Mouse (Mus musculus) spleen, postnatal 4 days (tissue): ENCODE results near the gene Akt1.
A peak's percentile ranks its signal among the peaks of the same experiment; 100 is the strongest.

ENCODE experiments used
- DNase-seq, 2 experiments: peaks; one replicate each; pipeline ENCODE4 v3.0.0; 2022; ENCODE audit warnings: low spot score in 2 of 2

Gene Akt1

DNA sequence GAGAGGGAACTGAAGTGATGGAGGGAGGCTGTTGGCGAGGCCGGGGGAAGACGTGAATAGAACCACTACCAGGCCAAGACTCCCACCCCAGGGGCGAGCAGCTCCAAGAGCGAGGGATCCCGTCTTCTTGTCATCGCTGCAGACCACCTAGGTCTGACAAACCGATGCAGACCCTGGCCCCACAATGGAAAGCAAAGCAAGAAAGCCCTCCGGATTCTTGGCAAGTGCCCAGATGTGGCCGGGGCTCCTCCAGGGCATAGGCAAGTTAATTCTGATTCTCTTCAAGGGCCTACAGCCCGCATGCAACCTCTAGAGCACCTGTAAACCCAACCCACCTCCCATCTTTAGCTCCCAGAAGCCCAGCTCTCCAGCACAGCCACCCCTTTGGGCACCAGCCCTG lies 11.4 kb downstream of the Akt1 start:
- DNase-seq = no peak

DNA sequence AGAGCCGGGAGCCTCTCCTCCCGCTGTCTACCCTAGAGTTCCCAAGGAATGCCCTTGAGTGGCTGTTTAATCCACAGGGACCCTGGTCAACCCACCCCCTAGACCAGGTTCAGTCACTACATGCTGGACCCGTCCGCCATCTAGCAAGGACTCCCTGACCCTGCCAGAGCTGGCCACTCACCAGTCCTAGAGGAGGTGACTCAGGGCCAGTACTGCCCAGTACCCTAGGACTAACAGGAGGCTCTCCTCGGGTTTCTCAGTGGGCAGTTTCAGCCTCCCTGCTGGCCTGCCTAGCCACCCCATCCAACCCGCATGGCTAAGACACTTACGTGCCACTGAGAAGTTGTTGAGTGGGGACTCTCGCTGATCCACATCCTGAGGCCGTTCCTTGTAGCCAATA lies 12.8 kb downstream of the Akt1 start:
- no peak for DNase-seq

DNA sequence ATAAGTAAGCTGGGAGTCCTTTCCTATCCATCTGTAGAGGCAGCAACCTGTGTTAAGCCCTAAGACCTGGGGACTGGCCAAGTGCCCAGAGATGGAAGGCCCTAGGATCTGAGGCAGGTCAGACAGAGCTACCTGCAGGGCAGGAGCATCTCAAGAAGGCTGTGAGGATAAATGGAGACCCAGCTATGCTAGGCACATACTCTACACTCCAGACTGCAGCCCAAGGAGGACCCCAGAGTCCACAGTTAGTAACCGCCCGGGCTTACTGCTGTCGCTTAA lies 13.4 kb downstream of the Akt1 start:
- no peak for DNase-seq

DNA sequence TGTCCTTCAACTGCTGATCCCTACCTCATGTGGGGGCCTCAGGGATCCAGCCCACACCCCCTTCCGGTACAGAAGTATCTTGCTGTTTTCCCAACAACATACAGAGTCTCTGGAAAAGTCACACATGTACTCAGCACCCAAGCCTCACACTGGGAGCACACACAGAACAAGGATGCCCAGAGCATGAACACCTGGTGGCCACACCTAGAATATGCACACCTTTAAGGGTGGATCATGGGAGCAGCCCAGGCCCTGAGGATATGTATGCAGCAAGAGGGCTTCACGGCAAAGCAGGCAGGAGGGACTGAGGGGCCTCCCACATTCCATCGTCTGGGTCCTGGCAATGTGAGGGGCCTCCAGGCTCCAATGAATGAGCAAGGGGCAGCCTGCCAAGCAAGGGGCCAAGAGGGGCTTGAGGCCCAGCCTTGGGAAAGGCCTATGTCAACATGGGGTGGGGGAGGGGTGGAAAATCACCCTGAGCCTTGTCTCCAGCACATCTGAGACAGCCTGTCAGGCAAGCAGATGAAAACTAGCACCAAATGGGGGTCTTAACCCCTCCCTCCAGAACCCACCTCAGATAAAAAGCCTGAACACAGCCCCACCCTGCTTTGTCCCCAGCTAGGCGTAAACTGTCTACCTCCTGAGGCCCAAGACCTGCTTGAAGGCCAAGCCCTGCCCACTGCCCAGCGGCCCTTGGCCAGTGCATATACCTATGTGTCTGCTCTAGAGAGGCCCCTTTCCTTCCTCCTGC lies 13.9 kb downstream of the Akt1 start:
- DNase-seq = no peak

DNA sequence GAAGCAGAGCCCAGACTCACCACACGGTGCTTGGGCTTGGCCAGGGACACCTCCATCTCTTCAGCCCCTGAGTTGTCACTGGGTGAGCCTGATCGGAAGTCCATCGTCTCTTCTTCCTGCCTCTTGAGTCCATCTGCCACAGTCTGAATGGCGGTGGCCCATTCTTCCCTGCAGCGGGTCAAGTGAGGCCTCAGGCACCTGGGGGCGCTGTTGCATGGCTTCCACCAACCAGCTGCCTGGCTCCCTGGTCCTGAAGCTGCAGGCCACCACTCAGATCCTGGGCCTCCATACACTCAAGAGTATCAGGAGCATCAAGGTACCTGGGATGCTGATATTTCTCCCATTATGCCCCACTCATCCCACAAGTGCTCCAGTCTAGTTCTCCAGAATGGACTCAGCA lies 15.6 kb downstream of the Akt1 start:
- DNase-seq = peak; percentile 74 to 93

DNA sequence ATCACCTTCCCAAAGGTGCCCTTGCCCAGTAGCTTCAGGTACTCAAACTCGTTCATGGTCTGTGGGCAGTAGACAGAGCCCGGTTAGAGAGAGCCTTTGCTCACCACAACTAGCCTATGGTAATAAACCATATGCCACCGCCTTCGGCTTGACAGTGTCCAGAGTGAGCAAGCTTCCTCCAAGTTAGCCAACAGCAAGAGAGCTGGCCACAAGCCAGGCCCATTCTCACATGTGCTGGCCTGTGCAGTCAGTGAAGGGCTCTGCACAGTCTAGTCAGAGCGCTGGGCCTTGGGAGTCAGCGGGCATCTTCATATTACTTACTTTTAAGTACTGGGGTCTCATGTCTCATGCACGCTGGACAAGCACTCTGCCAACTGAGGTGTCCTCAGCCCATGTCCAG lies 16.1 kb downstream of the Akt1 start:
- DNase-seq = no peak

DNA sequence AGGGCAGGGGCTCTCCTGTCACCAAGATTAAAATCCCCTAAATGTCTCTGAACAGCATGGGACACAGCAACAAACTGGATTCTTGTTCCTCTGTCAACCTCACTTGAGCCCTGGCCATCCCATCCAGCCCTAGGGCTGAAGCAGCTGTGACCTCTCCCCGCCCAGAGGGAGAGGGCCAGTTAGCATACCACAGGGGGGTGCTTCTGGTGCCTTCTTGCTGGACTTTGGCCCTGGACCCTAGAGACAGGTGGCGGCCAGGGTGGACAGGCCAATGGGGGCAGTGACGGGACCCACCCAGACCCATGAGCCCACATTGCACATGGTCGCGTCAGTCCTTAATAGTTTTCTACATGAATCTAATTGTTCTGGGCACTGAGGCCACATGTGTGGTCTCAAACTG lies 20.6 kb downstream of the Akt1 start:
- no peak for DNase-seq

DNA sequence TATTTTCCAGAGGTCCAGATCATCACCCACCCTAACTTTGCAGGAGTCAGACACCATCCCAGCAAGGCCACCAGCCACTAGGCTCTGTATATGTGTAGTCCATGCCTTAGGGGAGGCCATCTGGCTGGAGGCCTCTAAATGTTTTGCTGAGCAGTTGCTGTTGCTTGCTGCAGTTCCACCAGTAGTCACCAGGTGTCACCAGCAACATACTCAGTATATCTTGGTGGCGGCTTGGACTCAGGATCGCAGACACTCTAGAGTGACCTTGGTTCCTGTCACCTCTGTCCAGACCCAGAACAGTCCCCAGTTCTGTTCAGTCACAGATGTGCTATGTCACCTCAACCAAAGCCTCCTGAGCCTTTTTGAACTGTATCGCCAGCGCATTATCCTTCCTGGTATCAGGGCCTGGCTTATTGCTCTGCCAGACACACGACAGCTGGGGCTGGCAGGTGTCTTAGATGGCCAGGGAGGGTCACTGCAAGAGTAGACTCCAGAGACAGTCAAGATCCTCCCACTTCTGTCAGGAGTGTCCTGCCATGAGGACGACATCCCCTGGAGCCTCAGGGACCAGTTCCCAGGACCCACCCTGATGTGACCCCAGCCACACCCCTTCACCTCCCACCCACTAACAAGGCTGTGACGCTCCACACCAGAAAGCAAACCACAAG lies 21.4 kb downstream of the Akt1 start:
- DNase-seq = peak; percentile 81 to 91

DNA sequence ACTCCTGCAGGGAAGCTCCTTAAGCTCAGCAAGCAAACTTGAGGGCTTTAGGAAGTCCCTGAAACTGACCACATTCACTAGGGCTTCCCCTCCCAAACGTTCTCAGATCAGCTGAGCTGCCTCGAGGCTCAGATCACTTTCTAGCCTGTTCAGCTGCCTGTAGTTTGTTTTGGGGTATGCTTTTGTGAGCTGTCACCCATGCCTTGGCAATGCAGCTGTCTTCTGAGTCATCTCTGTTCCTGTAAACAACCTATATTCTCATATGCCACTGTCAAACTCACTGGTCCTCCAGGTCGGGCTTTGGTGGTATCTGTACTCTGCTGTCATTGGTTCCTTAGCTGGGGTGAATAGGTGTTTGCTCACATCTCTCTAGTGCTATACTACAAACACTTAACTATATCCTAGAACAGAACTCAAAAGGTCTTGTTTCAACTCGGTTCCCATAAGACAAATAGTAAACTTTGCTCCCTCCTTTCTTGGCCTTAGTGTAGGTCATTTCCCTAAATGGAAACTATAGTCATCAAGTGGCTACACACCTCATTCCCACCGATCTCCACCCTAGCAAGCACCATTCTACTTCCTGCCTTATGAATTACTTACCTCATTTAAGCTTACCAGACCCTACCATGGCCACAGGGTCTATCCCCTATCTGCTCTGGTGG lies 22.8 kb downstream of the Akt1 start:
- DNase-seq = no peak

DNA sequence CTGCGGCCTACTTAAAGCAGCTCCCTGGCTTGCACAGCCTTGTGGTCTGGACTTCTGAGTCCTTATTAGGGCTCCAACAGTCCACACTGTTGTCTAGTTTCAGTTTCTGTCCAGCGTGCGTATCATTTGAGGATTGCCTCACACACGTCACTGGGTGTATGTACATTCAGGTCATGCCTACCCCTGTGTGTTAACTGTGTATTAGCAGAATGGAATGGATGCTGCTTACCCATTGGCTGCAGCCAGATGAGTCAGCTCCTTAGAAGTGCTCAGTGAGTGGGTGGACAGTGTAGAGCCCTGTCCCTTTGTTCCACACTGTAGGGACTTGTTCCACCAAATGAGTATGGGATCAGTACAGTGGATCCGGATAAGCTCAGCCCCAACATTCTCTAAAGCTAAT lies 26.6 kb downstream of the Akt1 start:
- DNase-seq = no peak

DNA sequence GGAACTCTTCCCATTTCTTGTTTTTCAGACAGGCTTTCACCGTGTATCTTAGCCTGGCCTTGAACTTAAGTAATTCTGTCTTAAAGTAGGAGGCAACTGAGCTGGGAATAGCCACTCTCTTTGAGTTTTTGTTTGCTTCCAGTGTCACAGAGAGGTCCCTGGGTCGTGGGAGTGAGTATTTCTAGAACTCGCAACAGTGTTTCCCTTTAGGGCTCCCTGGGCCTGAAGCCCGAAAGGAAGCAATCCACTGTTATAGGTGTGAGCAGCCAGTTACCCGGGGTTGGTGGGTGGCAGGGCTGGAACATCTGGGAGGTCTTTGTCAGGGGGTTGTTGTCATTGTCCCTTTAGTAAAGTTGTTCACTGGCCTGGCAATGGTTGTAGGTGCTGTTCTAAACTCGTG lies 28.5 kb downstream of the Akt1 start:
- DNase-seq = no peak

DNA sequence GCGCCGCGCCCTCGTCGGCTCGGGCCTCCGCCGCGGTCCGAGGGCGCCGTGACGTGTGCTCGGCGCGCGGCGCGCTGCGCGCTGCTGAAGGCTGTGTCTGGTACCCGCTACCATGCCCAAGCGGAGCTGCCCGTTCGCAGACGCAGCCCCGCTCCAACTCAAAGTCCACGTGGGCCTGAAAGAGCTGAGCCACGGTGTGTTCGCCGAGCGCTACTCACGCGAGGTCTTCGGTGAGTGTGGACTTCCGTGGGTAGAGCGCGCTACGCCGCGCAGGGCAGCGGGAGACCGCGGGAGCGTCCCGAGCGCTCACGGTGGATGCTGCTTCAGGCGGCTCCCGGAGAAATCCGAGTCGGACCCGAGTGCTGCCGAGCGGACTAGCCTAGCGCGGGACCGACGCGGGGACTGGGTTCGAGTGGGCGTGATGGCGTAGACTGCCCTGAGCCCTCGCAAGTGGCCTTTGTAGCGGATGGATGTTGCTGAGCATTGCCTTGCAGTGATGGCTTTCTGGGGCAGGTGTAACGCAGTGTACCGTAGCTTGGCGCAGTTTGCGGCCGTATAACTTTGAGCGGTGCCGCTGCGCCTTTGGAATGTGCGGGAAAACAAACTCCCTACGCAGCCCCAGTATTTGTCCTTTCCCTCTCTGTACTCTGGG lies 29.7 kb downstream of the Akt1 start:
- DNase-seq = peak in 1 of 2 experiments; percentile 76

DNA sequence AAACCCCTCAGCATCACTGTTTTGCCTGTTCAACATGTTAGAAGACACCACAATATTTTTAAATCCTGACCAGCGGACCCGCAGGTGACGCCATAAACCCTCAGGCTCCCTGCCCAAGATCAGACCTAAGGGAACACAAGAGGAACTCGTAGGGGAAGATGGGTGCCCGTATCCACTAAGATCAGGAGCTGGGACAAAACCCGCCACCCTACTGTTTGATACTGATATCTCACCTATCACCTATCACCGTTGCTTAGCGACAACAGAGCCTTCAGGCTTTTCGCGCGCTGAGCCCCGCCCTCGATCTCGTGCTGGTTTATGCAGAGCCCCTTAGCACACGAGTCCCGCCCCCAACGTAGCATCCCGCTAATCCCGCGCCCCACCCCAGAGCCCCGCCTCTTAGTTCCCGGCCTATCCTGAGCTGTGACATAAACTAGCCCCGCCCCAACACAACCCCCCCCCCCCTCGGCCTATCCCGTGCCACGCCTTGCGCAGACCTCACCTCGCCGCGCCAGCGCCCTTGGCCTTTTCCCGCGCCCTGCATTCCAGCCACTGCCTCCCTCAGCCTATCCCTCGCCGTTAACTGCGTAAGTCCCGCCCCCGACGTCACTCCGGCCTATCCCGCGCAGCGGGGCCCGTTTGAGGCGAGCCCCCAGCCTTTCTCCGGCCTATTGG lies 30.4 kb downstream of the Akt1 start, which contains the start of gene Siva1:
Siva1 (plus strand) TSS at position 500 of the 675 bp plus-strand sequence.
- DNase-seq = peak; percentile 98 to 99

DNA sequence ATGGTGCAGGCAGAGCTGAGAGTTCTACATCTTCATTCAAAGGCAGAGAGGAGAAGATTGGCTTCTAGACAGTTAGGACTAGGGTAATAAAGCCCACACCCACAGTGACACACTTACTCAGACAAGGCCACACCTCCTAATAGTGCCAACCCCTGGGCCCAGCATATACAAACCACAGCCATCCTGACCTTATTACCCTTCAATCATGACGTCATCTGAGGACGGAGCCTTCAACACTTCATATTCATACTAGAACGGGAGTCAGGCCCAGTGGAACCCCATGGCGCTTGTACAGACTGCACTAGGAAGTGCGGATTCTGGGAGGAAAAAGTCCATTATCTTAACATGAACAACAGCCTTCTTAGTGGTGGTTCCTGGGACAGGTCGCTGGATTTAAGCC lies 31.6 kb downstream of the Akt1 start:
- DNase-seq = no peak

DNA sequence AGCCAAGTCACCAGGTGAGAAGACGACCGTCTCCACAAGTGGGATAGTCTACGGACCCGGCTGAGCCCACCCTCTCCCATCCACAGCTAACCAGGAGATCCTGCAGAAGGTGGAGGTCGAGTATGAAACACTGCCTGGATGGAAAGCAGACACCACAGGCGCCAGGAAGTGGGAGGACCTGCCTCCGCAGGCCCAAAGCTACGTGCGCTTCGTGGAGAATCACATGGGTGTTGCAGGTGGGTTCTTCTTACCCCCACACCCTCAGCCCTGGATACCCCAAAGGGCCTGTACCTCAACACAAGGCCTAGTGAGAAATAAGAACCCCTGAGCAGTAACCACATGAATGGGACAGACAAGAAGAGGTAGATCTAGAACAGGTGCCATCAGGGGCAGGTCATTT lies 35.2 kb downstream of the Akt1 start:
- no peak for DNase-seq

DNA sequence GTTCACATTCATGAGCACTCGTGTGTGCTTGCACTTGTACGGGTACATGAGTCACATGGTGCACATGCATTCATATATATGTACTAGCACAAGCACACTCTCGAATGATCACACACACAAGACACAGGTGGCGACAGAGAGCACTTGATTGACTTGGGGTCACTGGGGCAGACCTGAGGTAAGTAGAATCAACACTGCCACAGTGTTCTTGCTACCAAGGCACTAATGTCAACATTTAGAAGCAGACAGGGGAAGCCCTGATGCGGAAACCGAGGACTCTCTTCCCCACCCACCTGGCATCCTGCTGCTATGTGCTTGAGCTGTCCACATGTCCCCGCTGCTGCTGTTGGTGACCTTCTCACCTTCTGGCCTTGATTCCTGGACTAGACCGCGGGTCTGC lies 41.0 kb downstream of the Akt1 start:
- DNase-seq = no peak

DNA sequence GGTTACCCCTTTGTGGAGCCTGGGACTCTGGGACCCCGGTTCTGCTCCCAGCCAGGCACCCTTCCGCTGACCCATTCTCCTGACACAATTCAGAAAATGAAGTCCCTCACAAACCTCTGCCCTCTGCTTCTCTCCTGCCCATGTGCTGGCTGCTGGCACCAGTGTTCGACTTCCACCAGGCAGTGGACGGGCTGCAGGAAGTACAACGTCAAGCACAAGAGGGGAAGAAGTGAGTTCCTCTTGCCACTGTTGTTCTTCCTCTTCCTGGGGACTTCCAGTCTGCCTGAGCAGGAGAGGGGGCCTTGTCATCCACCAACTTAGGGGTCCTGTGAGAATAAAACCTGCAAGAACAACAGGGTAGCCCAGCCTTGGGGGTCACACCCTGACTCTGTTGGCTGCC lies 41.8 kb downstream of the Akt1 start:
- DNase-seq = no peak

DNA sequence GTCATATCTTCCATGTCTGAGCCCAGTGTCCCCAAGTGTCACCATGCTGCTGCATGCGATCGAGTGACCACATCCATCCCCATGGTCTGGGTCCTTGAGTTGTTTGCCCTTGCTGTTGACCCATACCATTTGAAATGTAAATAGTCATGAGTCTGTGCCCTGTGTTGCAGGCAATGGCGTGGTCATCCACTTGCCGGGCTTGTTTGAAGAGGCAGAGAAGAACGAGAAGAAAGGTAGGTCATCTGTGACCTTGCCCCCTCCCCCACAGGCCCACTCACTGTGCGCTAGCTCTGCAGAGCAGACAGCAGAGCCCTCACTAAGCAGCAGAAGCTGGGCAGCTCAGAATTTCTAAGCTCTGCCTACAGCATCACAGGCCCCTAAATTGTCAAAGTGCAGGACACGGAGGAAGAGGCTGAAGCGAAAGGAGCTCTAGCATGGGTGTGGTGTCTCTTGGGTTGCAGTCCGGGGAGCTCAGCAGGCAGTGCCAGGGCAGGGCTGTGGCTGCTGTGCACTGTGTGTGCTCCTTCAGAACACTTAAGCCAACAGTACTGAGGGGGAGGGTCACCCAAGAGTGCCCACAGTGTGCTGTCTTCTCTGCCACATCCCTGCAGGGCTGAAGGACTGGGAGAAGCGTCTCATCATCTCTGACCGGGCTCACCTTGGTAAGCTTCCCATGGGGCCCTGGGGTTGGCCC lies 42.5 kb downstream of the Akt1 start:
- DNase-seq = no peak

DNA sequence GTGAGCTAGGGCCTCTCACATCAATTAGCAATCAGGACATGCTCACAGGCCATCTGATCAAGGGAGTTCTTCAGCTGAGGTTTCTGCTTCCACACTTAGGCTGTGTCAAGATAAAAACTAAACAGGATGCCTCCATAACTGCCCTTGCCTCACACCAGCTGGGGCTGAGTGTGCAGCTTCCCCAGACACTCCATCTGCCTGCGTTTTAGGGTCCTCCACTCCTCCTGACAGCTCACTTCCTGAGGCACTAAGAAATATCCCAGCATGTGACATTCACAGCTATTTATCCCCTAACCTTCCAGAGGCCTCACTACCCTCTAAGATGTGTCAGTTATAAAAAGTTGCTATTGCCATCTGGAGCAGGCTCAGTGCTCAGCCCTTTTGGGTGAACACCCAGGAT lies 43.2 kb downstream of the Akt1 start:
- no peak for DNase-seq

DNA sequence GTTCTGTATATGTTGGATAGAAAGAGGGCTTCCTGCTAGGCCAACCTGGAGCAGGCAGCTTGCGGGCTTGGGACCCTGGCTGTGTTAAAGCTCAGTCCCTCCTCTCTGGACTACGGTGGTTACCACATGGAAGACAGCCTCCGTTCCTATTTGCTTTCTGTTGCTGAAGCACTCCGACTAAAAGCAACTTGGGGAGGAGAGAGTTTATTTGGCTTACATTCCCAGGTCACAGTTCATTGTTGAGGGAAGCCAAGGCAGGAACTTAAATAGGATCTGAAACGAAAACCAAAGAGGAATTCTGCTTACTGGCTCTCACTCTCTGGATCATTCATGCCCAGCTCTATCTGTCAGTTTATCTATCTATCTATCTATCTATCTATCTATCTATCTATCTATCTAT lies 43.9 kb downstream of the Akt1 start:
- DNase-seq = no peak

DNA sequence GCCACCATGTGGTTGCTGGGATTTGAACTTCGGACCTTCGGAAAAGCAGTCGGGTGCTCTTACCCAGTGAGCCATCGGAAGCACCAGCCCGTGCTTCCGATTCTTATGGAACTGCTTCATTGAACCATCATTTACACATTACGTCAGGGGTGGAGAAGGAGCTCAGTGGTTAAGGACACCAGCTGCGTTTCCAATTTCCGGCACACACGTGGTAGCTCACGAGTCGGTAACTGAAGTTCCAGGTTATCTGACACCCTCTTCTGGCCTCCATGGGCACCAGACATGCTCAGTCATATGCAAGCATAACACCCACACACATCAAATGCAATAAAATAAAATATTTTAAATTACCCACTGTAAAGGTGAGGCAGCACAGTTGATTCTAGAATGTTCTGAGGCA lies 44.7 kb downstream of the Akt1 start:
- DNase-seq = no peak
